Mouse (Mus musculus): ENCODE data around the gene Ctdnep1. TPM values are rescaled to one million over a fixed set of nuclear protein-coding genes. Genes with fewer than 3 reads are reported as not detected.
A peak's percentile ranks its signal among the peaks of the same experiment; 100 is the strongest.

Gene Ctdnep1
- total RNA-seq, 1 experiment from 2014 or later: 47.1 TPM

DNA sequence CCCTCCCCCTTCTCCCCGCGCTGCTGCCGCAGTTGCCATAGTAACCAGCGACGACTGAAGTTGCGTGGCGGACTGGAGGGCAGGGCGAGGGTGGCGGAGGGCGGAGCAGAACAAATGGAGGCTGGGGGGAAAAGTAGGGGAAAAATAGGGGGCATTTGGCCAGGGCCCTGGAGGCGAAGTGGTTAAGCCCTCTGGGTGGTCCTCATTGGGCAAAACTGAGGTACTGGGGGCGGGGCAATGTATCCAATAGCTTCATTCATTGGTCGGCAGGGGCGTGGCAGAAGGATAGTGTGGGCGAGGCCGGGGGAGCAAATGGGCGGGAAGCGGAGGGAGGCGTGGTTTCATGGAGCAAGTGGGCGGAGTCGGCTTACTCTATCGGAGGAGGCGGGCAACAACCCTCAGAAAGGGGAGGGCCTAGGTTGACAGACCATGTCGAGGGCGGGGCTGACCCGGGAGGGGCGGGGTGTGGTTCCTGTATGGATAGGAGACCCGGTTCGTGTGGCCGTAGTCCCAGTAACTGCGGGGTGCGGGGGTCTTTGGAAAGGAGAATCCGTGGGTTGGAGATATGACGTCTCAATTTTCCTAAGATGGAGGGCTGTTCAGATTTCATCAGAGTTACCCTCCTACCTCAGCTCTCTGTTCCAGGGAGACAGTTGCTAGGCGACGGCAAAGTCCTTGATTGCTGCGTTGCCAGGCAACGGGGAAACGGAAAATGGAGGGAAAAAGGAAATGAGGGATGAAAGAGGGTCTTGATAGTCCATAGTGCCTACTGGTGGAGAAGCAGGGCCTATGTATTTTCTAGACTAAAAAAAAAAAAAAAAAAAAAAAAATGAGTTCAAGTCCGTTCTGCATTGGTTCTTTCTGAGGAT is 40.5 kb downstream of the Ctdnep1 start:
- peak; percentile 79 for ATAC-seq (replicated peaks; ENCODE audit: low read depth, poor library complexity, severe bottlenecking)

GRCm38 (mm10) chr11:70023481-70024150 is 42.7 kb downstream of the Ctdnep1 start:
- ATAC-seq (replicated peaks; ENCODE audit: low read depth, poor library complexity, severe bottlenecking): no peak

DNA sequence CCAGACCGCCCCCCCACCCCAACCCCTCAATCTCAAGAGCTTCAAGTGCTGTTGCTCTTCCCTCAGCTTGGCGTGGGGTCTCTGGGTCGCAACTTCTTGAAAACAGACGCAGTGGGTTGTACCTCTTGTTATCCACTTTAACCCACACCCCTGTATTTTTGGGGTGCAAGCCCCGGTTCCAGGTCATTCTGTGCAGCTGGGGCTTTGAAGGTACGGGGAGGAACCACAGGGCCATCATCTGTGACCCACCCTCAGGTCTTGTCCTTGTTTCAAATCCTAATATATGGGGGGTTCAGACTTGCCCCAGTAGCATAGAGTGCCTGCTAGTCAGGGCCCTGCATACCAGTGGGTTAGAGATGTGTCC is 43.2 kb downstream of the Ctdnep1 start:
- no peak for ATAC-seq (replicated peaks; ENCODE audit: low read depth, poor library complexity, severe bottlenecking)

- ATAC-seq (replicated peaks; ENCODE audit: low read depth, poor library complexity, severe bottlenecking): no peak
These were observed 45.7 kb downstream of the Ctdnep1 start for GRCm38 (mm10) chr11:70026689-70027088.

DNA sequence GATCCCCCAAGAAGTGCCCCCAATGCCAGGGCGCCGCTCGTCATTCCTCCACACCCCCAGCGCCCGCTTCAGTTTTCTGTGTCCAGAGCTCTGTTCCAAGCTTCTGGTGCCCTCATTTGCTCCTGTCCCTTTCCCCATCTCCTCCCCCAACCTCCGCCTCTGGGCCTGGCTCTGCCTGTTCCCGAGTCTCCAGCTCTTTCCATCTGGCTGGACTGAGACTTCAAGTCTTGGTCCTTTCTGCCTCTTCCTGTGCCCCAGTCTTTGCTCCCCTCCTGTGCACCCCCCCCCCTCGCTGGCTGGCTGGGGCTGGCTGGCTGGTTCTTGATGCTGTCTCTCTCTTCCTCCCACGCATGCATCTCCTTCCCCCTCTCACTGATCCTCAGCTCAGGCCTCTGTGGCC is 46.4 kb downstream of the Ctdnep1 start:
- ATAC-seq (replicated peaks; ENCODE audit: low read depth, poor library complexity, severe bottlenecking): no peak

DNA sequence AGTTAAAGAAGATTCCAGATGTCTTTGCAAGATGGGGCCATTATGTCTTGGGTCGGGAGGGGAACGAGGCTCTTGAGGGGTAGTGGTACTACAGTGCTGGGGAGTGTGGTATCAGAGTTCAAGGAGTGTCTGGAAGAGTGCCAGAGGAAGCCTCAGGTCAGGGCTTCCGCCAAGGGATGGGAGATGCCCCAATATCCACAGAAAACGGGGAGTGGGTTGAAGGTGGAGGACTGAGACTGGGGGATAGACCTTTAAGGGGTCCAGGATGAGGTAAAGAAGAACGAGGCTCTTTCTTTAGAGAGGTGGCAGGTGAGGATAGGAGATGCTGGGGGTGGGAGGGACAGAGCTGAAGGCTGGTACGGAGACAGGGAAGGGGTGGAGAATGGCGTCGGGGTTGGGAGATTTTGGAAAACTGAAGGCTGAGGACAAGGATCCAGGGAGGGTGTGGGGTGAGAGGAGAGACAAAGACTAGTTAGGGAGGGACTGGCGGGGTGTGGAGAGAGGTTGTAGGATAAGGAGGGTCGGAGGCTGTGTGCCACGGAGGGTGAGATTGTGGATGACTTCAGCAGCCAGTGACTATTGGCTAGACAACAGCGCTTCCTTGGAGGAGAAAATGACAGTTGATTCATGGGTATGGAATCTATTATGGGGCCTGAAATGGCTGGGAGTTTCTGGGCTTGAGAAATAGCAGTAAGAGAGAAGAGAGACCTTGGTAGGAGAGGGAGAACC is 47.6 kb downstream of the Ctdnep1 start:
- peak; percentile 30 for ATAC-seq (replicated peaks; ENCODE audit: low read depth, poor library complexity, severe bottlenecking)

GRCm38 (mm10) chr11:70029130-70029801 is 48.3 kb downstream of the Ctdnep1 start:
- peak; percentile 76 for ATAC-seq (replicated peaks; ENCODE audit: low read depth, poor library complexity, severe bottlenecking)

- ATAC-seq (replicated peaks; ENCODE audit: low read depth, poor library complexity, severe bottlenecking): no peak
These were observed 49.0 kb downstream of the Ctdnep1 start for GRCm38 (mm10) chr11:70029829-70030550.

GRCm38 (mm10) chr11:70030651-70031320 is 49.8 kb downstream of the Ctdnep1 start:
- no peak for ATAC-seq (replicated peaks; ENCODE audit: low read depth, poor library complexity, severe bottlenecking)

DNA sequence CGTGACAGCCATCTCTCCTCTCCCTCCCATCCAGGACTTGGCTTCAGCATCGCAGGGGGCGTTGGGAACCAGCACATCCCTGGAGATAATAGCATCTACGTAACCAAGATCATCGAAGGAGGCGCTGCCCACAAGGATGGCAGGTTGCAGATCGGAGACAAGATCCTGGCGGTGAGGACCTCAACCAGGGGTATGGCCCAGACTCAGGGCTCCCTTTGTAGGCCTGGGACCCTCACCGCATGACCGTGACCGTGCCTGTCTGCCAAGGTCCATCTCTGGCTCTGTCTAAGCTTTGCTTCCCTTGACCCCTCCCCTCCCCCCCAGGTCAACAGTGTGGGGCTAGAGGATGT is 50.3 kb downstream of the Ctdnep1 start:
- no peak for ATAC-seq (replicated peaks; ENCODE audit: low read depth, poor library complexity, severe bottlenecking)

GRCm38 (mm10) chr11:70038174-70038573 is 57.2 kb downstream of the Ctdnep1 start:
- ATAC-seq (replicated peaks; ENCODE audit: low read depth, poor library complexity, severe bottlenecking): no peak

DNA sequence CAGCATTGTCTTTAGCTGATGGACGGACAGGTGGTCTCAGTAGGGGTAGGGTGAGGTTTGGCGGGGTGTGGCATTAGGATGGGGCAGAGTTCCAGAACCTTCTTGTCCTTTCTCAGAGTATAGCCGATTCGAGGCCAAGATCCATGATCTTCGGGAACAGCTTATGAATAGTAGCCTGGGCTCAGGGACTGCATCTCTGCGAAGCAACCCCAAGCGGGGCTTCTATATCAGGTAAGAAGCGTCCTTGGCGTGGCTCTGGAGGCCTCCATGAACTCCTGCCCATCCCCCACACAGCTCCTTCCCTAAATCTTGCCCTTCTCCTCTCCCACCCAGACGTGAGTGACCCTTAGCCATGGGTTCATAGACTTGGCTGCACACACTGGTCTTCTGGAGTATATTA is 58.7 kb downstream of the Ctdnep1 start:
- no peak for ATAC-seq (replicated peaks; ENCODE audit: low read depth, poor library complexity, severe bottlenecking)

DNA sequence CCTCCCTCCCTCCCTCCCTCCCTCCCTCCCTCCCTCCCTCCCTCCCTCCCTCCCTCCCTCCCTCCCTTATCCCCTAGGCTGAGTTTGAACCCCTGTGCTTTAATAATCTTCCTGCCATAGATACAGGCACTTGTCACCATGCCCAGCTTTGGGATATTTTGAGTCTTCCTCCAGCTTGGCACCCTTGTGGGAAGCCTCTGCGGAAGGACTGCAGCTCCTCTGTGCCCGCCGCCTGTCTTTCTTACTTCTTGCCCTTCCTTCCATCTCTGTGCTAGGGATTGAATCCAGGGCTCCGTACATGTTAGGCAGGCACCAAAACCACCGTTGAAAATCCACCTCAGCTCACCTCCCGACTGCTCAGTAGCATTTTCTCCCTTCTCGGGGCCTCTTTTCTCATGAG is 59.2 kb downstream of the Ctdnep1 start:
- no peak for ATAC-seq (replicated peaks; ENCODE audit: low read depth, poor library complexity, severe bottlenecking)

Other genes starting within 250 kb of the Ctdnep1 start
- gene Polr2a, start 222.5 kb upstream of the Ctdnep1 start, total RNA-seq (2017): 59.3 and 132 TPM in 2 replicates
- gene Slc35g3, start 219.2 kb upstream of the Ctdnep1 start, total RNA-seq (2017): not detected in 2 replicates
- 2.2 and 2.6 TPM in 2 replicates for gene Zbtb4, start 215.2 kb upstream of the Ctdnep1 start, total RNA-seq (2017)
- 0.27 and 1.5 TPM in 2 replicates for gene Chrnb1, start 185.2 kb upstream of the Ctdnep1 start, total RNA-seq (2017)
- gene Fgf11, start 179.3 kb upstream of the Ctdnep1 start, total RNA-seq (2017): 2.5 TPM in 1 of 2 replicates, not detected in the other
- gene Tmem102, start 175.5 kb upstream of the Ctdnep1 start, total RNA-seq (2017): not detected in 2 replicates
- gene Gm39566, start 165.9 kb upstream of the Ctdnep1 start, total RNA-seq (2017): not detected in 2 replicates
- not detected in 2 replicates for gene Spem2, start 162.7 kb upstream of the Ctdnep1 start, total RNA-seq (2017)
- not detected in 2 replicates for gene Spem1, start 159.0 kb upstream of the Ctdnep1 start, total RNA-seq (2017)
- 6.5 and 8.6 TPM in 2 replicates for gene Nlgn2, start 143.4 kb upstream of the Ctdnep1 start, total RNA-seq (2017)
- 245 and 258 TPM in 2 replicates for gene Tmem256, start 142.6 kb upstream of the Ctdnep1 start, total RNA-seq (2017)
- 24.6 and 31.0 TPM in 2 replicates for gene Plscr3, start 134.8 kb upstream of the Ctdnep1 start, total RNA-seq (2017)
- gene Tnk1, start 122.4 kb upstream of the Ctdnep1 start, total RNA-seq (2017): not detected in 2 replicates
- gene Tmem95, start 103.1 kb upstream of the Ctdnep1 start, total RNA-seq (2017): not detected in 2 replicates
- gene Kctd11, start 99.8 kb upstream of the Ctdnep1 start, total RNA-seq (2017): 0.39 and 0.50 TPM in 2 replicates
- 73.1 and 81.7 TPM in 2 replicates for gene Acap1, start 85.6 kb upstream of the Ctdnep1 start, total RNA-seq (2017)
- 5.5 and 5.9 TPM in 2 replicates for gene 2810408A11Rik, start 80.2 kb upstream of the Ctdnep1 start, total RNA-seq (2017)
- 26.9 and 32.3 TPM in 2 replicates for gene Neurl4, start 80.1 kb upstream of the Ctdnep1 start, total RNA-seq (2017)
- 42.0 and 78.8 TPM in 2 replicates for gene Gps2, start 67.3 kb upstream of the Ctdnep1 start, total RNA-seq (2017)
- 854 and 864 TPM in 2 replicates for gene Eif5a, start 59.2 kb upstream of the Ctdnep1 start, total RNA-seq (2017)
- gene Ybx2, start 45.4 kb upstream of the Ctdnep1 start, total RNA-seq (2017): not detected in 2 replicates
- gene Slc2a4, start 33.0 kb upstream of the Ctdnep1 start, total RNA-seq (2017): 0.78 TPM in 1 of 2 replicates, not detected in the other
- not detected in 2 replicates for gene Cldn7, start 16.4 kb upstream of the Ctdnep1 start, total RNA-seq (2017)
- gene Elp5, start 1.4 kb downstream of the Ctdnep1 start, total RNA-seq (2017): 41.2 and 47.0 TPM in 2 replicates
- gene Gabarap, start 10.0 kb downstream of the Ctdnep1 start, total RNA-seq (2017): 163 and 255 TPM in 2 replicates
- gene Phf23, start 14.6 kb downstream of the Ctdnep1 start, total RNA-seq (2017): 40.9 and 59.2 TPM in 2 replicates
- 12.6 and 13.1 TPM in 2 replicates for gene Dvl2, start 19.4 kb downstream of the Ctdnep1 start, total RNA-seq (2017)
- gene Acadvl, start 34.3 kb downstream of the Ctdnep1 start, total RNA-seq (2017): 43.7 and 46.0 TPM in 2 replicates
- gene Dlg4, start 35.8 kb downstream of the Ctdnep1 start, total RNA-seq (2017): 3.0 and 5.2 TPM in 2 replicates
- gene Asgr1, start 72.9 kb downstream of the Ctdnep1 start, total RNA-seq (2017): 0.82 TPM in 1 of 2 replicates, not detected in the other
- not detected in 2 replicates for gene Asgr2, start 111.5 kb downstream of the Ctdnep1 start, total RNA-seq (2017)
- 1.1 and 1.5 TPM in 2 replicates for gene Mgl2, start 149.2 kb downstream of the Ctdnep1 start, total RNA-seq (2017)
- gene Clec10a, start 175.0 kb downstream of the Ctdnep1 start, total RNA-seq (2017): 7.7 and 7.9 TPM in 2 replicates
- gene Slc16a11, start 231.6 kb downstream of the Ctdnep1 start, total RNA-seq (2017): 0.49 and 0.78 TPM in 2 replicates
- 4.1 and 4.8 TPM in 2 replicates for gene Slc16a13, start 239.9 kb downstream of the Ctdnep1 start, total RNA-seq (2017)
- 0.41 and 0.82 TPM in 2 replicates for gene Bcl6b, start 248.6 kb downstream of the Ctdnep1 start, total RNA-seq (2017)